Mouse (Mus musculus) 416B (cell line): ENCODE measurements around the gene Atad3a.

Experiments used
- DNase-seq: peaks from one replicate; pipeline ENCODE4 v3.0.0; 2011; ENCODE audit warnings: low read depth

The Atad3a gene

GRCm38 (mm10) chr4:155739152-155739551 lies 21.7 kb downstream of the Atad3a start:
- DNase-seq, result no peak

- DNase-seq, result no peak
Measured at GRCm38 (mm10) chr4:155738262-155738661, 22.6 kb downstream of the Atad3a start.

DNA sequence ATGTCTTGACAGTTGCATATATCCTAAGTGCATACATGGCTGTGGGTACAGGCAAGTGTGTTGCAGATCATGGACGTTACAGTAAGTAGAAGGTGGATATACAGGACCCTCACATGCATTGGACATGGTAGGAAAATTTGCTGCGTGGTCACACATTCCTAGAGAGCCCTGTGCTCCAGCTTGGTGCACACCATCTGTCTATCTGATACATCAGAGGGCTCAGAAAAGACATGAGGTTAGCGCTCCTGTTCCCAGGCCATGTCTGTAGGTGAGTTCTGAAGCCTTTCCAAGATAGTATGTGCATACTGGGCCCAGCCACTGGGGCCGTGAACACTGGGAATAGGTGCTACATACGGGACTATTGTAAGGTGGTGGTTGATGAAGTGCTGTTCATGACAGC lies 24.5 kb downstream of the Atad3a start:
- no peak for DNase-seq

DNA sequence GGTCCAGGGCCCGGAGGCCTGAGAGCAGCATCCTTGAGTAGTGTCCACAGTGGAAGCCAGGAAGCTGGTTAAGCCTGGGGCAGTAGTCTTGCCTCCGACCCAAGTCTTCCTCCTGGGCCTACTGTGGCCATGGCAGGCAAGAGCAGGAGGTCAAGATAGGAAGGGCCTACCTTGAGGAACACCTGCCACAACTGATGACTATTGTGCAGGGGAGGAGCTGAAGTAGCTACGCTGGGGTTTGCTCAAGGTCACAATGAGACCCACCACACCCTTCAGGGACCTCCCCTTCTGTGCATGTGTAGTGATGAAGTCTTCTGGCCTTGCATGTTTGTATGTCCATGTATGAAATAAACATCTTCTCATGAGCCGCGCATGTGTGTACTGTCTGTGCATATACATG lies 25.1 kb downstream of the Atad3a start:
- peak; percentile 22 for DNase-seq

GRCm38 (mm10) chr4:155734951-155735702 lies 25.8 kb downstream of the Atad3a start:
- DNase-seq, result peak; percentile 25

- DNase-seq, result peak; percentile 92
Measured at GRCm38 (mm10) chr4:155734350-155734941, 26.4 kb downstream of the Atad3a start, which contains the start of gene Tmem240. TSS of gene Tmem240 (plus strand) at chr4:155734800.

DNA sequence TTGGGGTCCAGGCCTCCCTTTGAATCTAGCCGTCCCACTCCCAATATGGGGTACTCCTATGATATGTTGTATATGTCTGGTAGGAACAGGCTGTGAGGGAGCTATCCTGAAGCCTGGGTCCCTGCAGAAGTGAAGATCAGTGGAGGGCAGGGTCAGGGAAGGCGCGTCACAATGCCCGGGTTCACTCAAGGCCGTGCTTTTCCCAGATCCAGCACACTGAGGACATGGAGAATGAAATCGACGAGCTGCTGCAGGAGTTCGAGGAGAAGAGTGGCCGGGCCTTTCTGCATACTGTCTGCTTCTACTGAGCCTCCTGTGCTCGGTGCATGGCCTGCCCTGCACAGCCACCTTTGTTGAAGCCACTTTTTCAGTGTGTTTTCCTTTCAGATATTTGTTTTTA lies 27.6 kb downstream of the Atad3a start:
- DNase-seq, result no peak

- DNase-seq, result no peak
Measured at GRCm38 (mm10) chr4:155727993-155728392, 32.9 kb downstream of the Atad3a start.

- DNase-seq, result peak; percentile 56
Measured at GRCm38 (mm10) chr4:155721668-155722083, 39.2 kb downstream of the Atad3a start.

- peak; percentile 76 for DNase-seq
Measured at GRCm38 (mm10) chr4:155710521-155711252, 50.2 kb downstream of the Atad3a start.

GRCm38 (mm10) chr4:155708988-155709387 lies 51.9 kb downstream of the Atad3a start:
- DNase-seq, result no peak

DNA sequence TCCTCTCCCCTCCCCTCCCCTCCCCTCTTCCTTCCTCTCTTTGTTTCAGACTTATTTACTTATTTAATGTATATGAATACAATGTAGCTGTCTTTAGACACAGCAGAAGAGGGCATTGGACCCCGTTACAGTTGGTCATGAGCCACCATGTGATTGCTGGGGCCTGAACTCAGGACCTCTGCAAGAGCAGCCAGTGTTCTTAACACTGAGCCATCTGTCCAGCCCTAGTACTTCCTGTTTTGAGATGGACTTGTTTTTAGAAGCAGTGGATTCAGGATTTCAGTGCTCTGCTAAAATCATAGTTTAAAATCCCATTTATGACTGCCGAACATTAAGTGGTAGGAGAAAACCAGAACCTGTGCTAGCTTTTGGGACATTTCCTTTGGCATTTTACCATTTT lies 52.3 kb downstream of the Atad3a start:
- DNase-seq, result peak; percentile 62

DNA sequence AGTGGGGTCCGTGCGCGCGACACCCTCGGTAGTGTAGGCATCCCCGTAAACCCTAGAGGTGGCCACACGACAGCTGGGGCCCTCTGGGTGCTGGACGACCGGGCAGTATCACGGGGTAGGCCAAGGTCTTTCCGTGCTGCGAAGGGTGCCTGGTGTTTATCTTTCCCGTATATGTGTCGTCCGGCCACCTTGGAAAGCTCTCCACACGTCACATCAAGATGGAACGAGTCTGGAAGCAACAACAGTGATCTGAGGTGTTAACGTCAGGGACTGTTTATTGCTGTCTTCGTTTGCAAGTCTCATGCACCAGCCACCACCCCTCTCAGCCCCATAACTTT lies 55.3 kb downstream of the Atad3a start:
- DNase-seq, result peak; percentile 51

DNA sequence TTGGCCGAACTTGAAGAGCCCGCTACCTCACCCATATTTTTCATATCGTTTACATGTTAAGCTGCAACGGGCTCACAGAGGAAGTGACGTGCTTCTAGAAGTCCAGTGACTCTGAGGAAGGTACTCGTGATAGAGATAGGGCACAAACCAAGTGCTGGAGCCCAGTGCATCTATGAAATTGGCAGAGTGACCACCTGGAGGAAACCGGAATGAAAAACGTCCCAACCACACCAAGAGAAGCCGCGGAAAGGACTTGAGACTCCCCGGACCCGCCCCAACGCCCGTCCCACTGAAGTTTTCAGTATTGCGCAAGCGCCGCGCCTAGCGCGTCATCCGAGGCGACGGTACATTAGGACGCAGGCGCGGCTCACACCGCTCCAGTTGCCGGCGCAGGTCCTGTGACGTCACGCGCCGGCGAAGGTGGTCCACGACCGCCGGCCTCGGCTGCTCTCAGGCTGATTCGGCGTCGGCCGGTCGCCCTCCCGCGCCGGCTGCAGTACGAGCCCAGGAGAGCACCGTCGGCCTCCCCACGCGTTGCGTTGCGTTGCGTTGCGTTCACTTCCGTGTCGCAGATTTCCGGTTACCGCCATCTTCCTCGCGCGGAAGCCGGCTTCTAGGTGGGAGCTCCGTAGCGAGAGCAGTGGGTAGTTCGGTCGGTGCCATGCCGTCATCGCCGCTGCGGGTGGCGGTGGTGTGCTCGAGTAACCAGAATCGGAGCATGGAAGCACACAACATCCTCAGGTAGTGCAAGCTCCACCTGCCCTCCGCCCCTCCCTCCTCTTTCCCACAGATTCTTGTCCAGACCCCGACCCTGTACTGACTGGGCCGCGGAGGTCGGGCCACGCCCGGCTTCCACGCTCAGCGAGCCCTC lies 55.9 kb downstream of the Atad3a start, which contains the start of gene Ssu72:
Gene Ssu72 (plus strand): TSS at position 80 of the 871 bp plus-strand sequence.
- peak; percentile 97 for DNase-seq

GRCm38 (mm10) chr4:155703425-155703929 lies 57.4 kb downstream of the Atad3a start:
- DNase-seq, result no peak

- DNase-seq, result peak; percentile 70
Measured at GRCm38 (mm10) chr4:155700425-155700824, 60.5 kb downstream of the Atad3a start.

GRCm38 (mm10) chr4:155696261-155697255 lies 64.3 kb downstream of the Atad3a start:
- DNase-seq, result peak; percentile 75

GRCm38 (mm10) chr4:155695531-155696062 lies 65.3 kb downstream of the Atad3a start:
- no peak for DNase-seq

- no peak for DNase-seq
Measured at GRCm38 (mm10) chr4:155694482-155695401, 66.2 kb downstream of the Atad3a start.
